Mouse (Mus musculus) urinary bladder, postnatal 0 days (tissue): Measurements from ENCODE around the gene Lipf. TPM values are rescaled to one million over a fixed set of nuclear protein-coding genes. Genes with fewer than 3 reads are reported as not detected.

ENCODE experiments used
- polyA plus RNA-seq: library from polyadenylated mRNA; unstranded; fragments of >200 nt; fragmentation: Nextera tagmentation; extraction: Ambion mirVana; gene quantifications from 2 replicates; pipeline ENCODE4 v1.2.1, GENCODE M21; 2015

Lipf gene
- not detected in 2 replicates for polyA plus RNA-seq

GRCm38 (mm10) chr19:33960887-33961286 lies at the start of gene Lipf:
TSS of gene Lipf (plus strand) at chr19:33961187.

GRCm38 (mm10) chr19:34008002-34008401 lies 47.0 kb downstream of the Lipf start, which contains the start of gene Lipk:
TSS of gene Lipk (plus strand) at chr19:34008290.

Other genes with a start within 250 kb of the Lipf start
- gene Lipo2, start 209.8 kb upstream of the Lipf start, polyA plus RNA-seq, result 0.23 and 0.35 TPM in 2 replicates
- gene Lipo3, start 199.2 kb upstream of the Lipf start, polyA plus RNA-seq, result 12.7 and 13.7 TPM in 2 replicates
- gene Lipo1, start 173.7 kb upstream of the Lipf start, polyA plus RNA-seq, result not detected in 2 replicates
- 0.17 and 0.28 TPM in 2 replicates for gene Lipk, start 47.1 kb downstream of the Lipf start, polyA plus RNA-seq
- not detected in 2 replicates for gene Lipn, start 106.2 kb downstream of the Lipf start, polyA plus RNA-seq
- gene Lipm, start 139.7 kb downstream of the Lipf start, polyA plus RNA-seq, result not detected in 2 replicates
- gene Ankrd22, start 204.9 kb downstream of the Lipf start, polyA plus RNA-seq, result 8.7 and 11.5 TPM in 2 replicates
- 8.8 and 9.0 TPM in 2 replicates for gene Stambpl1, start 231.0 kb downstream of the Lipf start, polyA plus RNA-seq